In genomic region chr13:33002950-33003349, GRCm38 (mm10) we compare ENCODE assay signal across 8 mouse cellular contexts. TPM values are rescaled to one million over a fixed set of nuclear protein-coding genes. Genes with fewer than 3 reads are reported as not detected.
DNase-seq lines count a peak whose midpoint lies in the region; ATAC-seq and TF ChIP-seq lines count a peak whose summit lies in the region.

Serpinb9 (plus strand) TSS chr13:33003250.

- H3K9me3 ChIP-seq in limb, embryonic 13.5 days: no peaks in the 10 kb centered on the region
- H3K9me3 ChIP-seq in stomach, postnatal 0 days (ENCODE audit: control insufficient read depth, low read length): no peaks in the 10 kb centered on the region

- no peaks in the 10 kb centered on the region for H3K36me3 ChIP-seq in thymus, adult 2 months (ENCODE audit: control insufficient read depth, insufficient read depth, low read length)
- H3K36me3 ChIP-seq in limb, embryonic 13.5 days: no peaks in the 10 kb centered on the region
- no peaks in the 10 kb centered on the region for H3K36me3 ChIP-seq in stomach, postnatal 0 days (ENCODE audit: control insufficient read depth, insufficient read depth, low read length)

- ATAC-seq in limb, embryonic 13.5 days (ENCODE audit: low FRiP score, low read depth): no peak
- no peak for ATAC-seq in stomach, postnatal 0 days (ENCODE audit: low FRiP score, low TSS enrichment)

- peak within 1 kb of the TSS; percentile 40 for H3K4me3 ChIP-seq in thymus, adult 2 months (ENCODE audit: control insufficient read depth, insufficient read depth, low read length)
- peak within 1 kb of the TSS; percentile 42 for H3K4me3 ChIP-seq in limb, embryonic 13.5 days
- peak within 1 kb of the TSS; percentile 38 for H3K4me3 ChIP-seq in stomach, postnatal 0 days (ENCODE audit: low read depth, low read length)

- WGBS in thymus, adult 2 months: 66% methylated on average over 3 of the region's 3 CpGs
- 74% methylated on average over 3 of the region's 3 CpGs for WGBS in limb, embryonic 13.5 days
- 95% methylated on average over 3 of the region's 3 CpGs for WGBS in stomach, postnatal 0 days

- H3K9ac ChIP-seq in limb, embryonic 13.5 days: 0 out of 2 replicates have a peak within 1 kb of the TSS, but pooled peaks have one; percentile 58
- H3K9ac ChIP-seq in stomach, postnatal 0 days (ENCODE audit: low read length): peak within 1 kb of the TSS; percentile 62

- H3K27ac ChIP-seq in thymus, adult 2 months (ENCODE audit: control insufficient read depth, insufficient read depth, low read length): peak within 1 kb of the TSS; percentile 80
- H3K27ac ChIP-seq in limb, embryonic 13.5 days: peak within 1 kb of the TSS; percentile 65; the same call in 1 of the 2 replicates
- H3K27ac ChIP-seq in stomach, postnatal 0 days (replicated peaks): peak within 1 kb of the TSS; percentile 88

- no peak for TF ChIP-seq EP300 in stomach, postnatal 0 days (optimal IDR thresholded peaks at IDR 0.05)

- H3K27me3 ChIP-seq in thymus, adult 2 months (ENCODE audit: control insufficient read depth, insufficient read depth, low read length): no peaks in the 10 kb centered on the region
- H3K27me3 ChIP-seq in limb, embryonic 13.5 days: no peaks in the 10 kb centered on the region
- H3K27me3 ChIP-seq in stomach, postnatal 0 days (ENCODE audit: control insufficient read depth, insufficient read depth, low read length): no peaks in the 10 kb centered on the region

- H3K4me2 ChIP-seq in limb, embryonic 13.5 days (replicated peaks): peak within 1 kb of the TSS; percentile 63
- peak within 1 kb of the TSS; percentile 55 for H3K4me2 ChIP-seq in stomach, postnatal 0 days (replicated peaks; ENCODE audit: low read depth)

- TF ChIP-seq POLR2A in thymus, adult 2 months (IDR thresholded peaks at IDR 0.05; ENCODE audit: control insufficient read depth, extremely low read depth, insufficient read depth, low read length, poor library complexity): no peak

- H3K4me1 ChIP-seq in thymus, adult 2 months (replicated peaks; ENCODE audit: control insufficient read depth, insufficient read depth, low read length): peaks cover 5% of the 10 kb centered on the region
- H3K4me1 ChIP-seq in limb, embryonic 13.5 days: peaks cover 7% of the 10 kb centered on the region; the same call in 1 of the 2 replicates
- peaks cover 3% of the 10 kb centered on the region; the same call in 1 of the 2 replicates for H3K4me1 ChIP-seq in stomach, postnatal 0 days (replicated peaks; ENCODE audit: control insufficient read depth, insufficient read depth)

- TF ChIP-seq CTCF in thymus, adult 2 months (IDR thresholded peaks at IDR 0.05; ENCODE audit: borderline replicate concordance, control insufficient read depth, extremely low read depth, insufficient read depth, low read length, poor library complexity): no peak
- no peak for TF ChIP-seq CTCF in stomach, postnatal 0 days (IDR thresholded peaks at IDR 0.05; ENCODE audit: low read depth)

- no peak for DNase-seq in adrenal gland, adult 18-20 months (ENCODE audit: low spot score in 2 of 2)
- DNase-seq in adrenal gland, adult (ENCODE audit: inconsistent age in 2 of 2, low spot score in 1 of 2): no peak
- no peak for DNase-seq in thymus, adult 2 months
- no peak for DNase-seq in thymus, adult 18-20 months
- no peak for DNase-seq in stomach, postnatal 0 days (ENCODE audit: low spot score)
- DNase-seq in kidney, adult 11 months: no peak
- DNase-seq in kidney, postnatal 10 days: no peak

RNA-seq across cellular contexts. Expression of gene Serpinb9, which starts in this region (rescaled TPM):
- total RNA-seq in adrenal gland, adult 18-20 months (2021): 10 to 100 TPM; 18.6 to 19.3 TPM
- polyA plus RNA-seq in thymus, adult 2 months (2012; rRNA removed): 8.6 and 11.4 TPM in 2 replicates
- 3.1 and 3.3 TPM in 2 replicates for polyA plus RNA-seq in limb, embryonic 13.5 days (2015; fragmentation: Nextera tagmentation; extraction: Ambion mirVana)
- 5.5 and 6.3 TPM in 2 replicates for polyA plus RNA-seq in stomach, postnatal 0 days (2015; fragmentation: Nextera tagmentation; extraction: Ambion mirVana)
